Mouse (Mus musculus) ES-Bruce4 (cell line): ENCODE data around the gene Atpif1.

Experiments used
- CTCF ChIP-seq: IDR thresholded peaks from one replicate; pipeline ENCODE4 v1.8.1; 2011; ENCODE audit warnings: low read depth, low read length
- POLR2A ChIP-seq: IDR thresholded peaks from one replicate; pipeline ENCODE4 v1.8.1; 2011; ENCODE audit warnings: low read length; ENCODE audit not compliant: insufficient read depth

- TF ChIP-seq CTCF (no peak), POLR2A (no peak)
Observed at GRCm38 (mm10) chr4:132492178-132493060, 41.0 kb downstream of the Atpif1 start.
